Mouse (Mus musculus) MEL (cell line): ENCODE data around the gene Pawr. TPM values are rescaled to one million over a fixed set of nuclear protein-coding genes. Genes with fewer than 3 reads are reported as not detected.

ENCODE experiments used
- DNase-seq: peaks from one replicate; pipeline ENCODE4 v3.0.0; 2011; ENCODE audit warnings: low read depth, low spot score
- H3K27ac ChIP-seq: 2 replicates; pipeline ENCODE4 v1.5.1; 2012; ENCODE audit warnings: low read depth, mild to moderate bottlenecking, control low read depth, low read length, moderate library complexity; ENCODE audit not compliant: control insufficient read depth
- H3K27me3 ChIP-seq, 2 experiments: fragments of 150-350 bp in 1 of 2; sonication (generic) in 1 of 2; 2 replicates each; pipeline ENCODE4 v1.6.1; 2012; ENCODE audit warnings: low read length in 2 of 2, mild to moderate bottlenecking in 2 of 2, improper control_type of control experiment in 1 of 2, moderate library complexity in 1 of 2; ENCODE audit not compliant: insufficient read depth in 2 of 2, control insufficient read depth in 1 of 2
- H3K36me3 ChIP-seq, 2 experiments: 2 replicates each; pipeline ENCODE4 v1.6.1; 2012 to 2014; ENCODE audit warnings: low read length in 2 of 2, improper control_type of control experiment in 1 of 2, inconsistent platforms in 1 of 2, mild to moderate bottlenecking in 1 of 2; ENCODE audit not compliant: insufficient read depth in 2 of 2, control insufficient read depth in 1 of 2
- H3K4me1 ChIP-seq, 2 experiments: fragments of 150-350 bp in 1 of 2; sonication (generic) in 1 of 2; 2 replicates each; pipeline ENCODE4 v1.6.1; 2012; ENCODE audit warnings: low read length in 2 of 2, improper control_type of control experiment in 1 of 2, mild to moderate bottlenecking in 1 of 2; ENCODE audit not compliant: insufficient read depth in 2 of 2, control insufficient read depth in 1 of 2
- H3K4me3 ChIP-seq, 2 experiments: fragments of 150-350 bp in 1 of 2; sonication (generic) in 1 of 2; 2 replicates each; pipeline ENCODE4 v1.5.1; 2012; ENCODE audit warnings: low read depth in 2 of 2, low read length in 2 of 2, mild to moderate bottlenecking in 2 of 2, moderate library complexity in 2 of 2, control low read depth in 1 of 2, improper control_type of control experiment in 1 of 2; ENCODE audit not compliant: control insufficient read depth in 1 of 2, insufficient read depth in 1 of 2
- H3K79me2 ChIP-seq: 2 replicates; pipeline ENCODE4 v1.6.1; 2012; ENCODE audit warnings: mild to moderate bottlenecking, low read length, moderate library complexity; ENCODE audit not compliant: control insufficient read depth, poor library complexity, insufficient read depth
- H3K9ac ChIP-seq: 2 replicates; pipeline ENCODE4 v1.6.1; 2012; ENCODE audit warnings: low read depth, mild to moderate bottlenecking, control low read depth, low read length, moderate library complexity; ENCODE audit not compliant: control insufficient read depth, poor library complexity, severe bottlenecking
- H3K9me3 ChIP-seq: fragments of 150-350 bp; sonication (generic); replicated peaks from 2 replicates; pipeline ENCODE4 v1.6.1; 2012; ENCODE audit warnings: mild to moderate bottlenecking, low read length, improper control_type of control experiment, moderate library complexity; ENCODE audit not compliant: insufficient read depth
- CHD1 ChIP-seq: IDR thresholded peaks from 2 replicates; pipeline ENCODE4 v1.6.1; 2012; ENCODE audit warnings: low read depth, mild to moderate bottlenecking, inconsistent platforms, low read length, improper control_type of control experiment
- CTCF ChIP-seq, 3 experiments: IDR thresholded peaks in 2 of 3; conservative IDR thresholded peaks in 1 of 3; 2 replicates each; pipeline ENCODE4 v1.5.1; 2011 to 2012; ENCODE audit warnings: low read length in 3 of 3, low read depth in 2 of 3, mild to moderate bottlenecking in 2 of 3, improper control_type of control experiment in 1 of 3, inconsistent platforms in 1 of 3, mixed read lengths in 1 of 3, moderate library complexity in 1 of 3; ENCODE audit not compliant: control insufficient read depth in 1 of 3, insufficient read depth in 1 of 3, poor library complexity in 1 of 3, severe bottlenecking in 1 of 3
- GABPA ChIP-seq: IDR thresholded peaks from 2 replicates; pipeline ENCODE4 v1.6.1; 2012; ENCODE audit warnings: low read depth, mild to moderate bottlenecking, inconsistent platforms, low read length, improper control_type of control experiment, moderate library complexity
- GATA1 ChIP-seq: IDR thresholded peaks from 2 replicates; pipeline ENCODE4 v1.6.1; 2011; ENCODE audit warnings: low read depth, low read length, improper control_type of control experiment
- HCFC1 ChIP-seq: IDR thresholded peaks from 2 replicates; pipeline ENCODE4 v1.6.1; 2012; ENCODE audit warnings: low read depth, mild to moderate bottlenecking, inconsistent platforms, low read length, improper control_type of control experiment, moderate library complexity
- JUND ChIP-seq: IDR thresholded peaks from 2 replicates; pipeline ENCODE4 v1.6.1; 2011; ENCODE audit warnings: low read depth, mild to moderate bottlenecking, improper control_type of control experiment, low read length
- MAFK ChIP-seq: IDR thresholded peaks from 2 replicates; pipeline ENCODE4 v1.6.1; 2011; ENCODE audit warnings: low read depth, mild to moderate bottlenecking, low read length, improper control_type of control experiment, borderline replicate concordance
- POLR2AphosphoS2 ChIP-seq: IDR thresholded peaks from 2 replicates; pipeline ENCODE4 v1.6.1; 2011; ENCODE audit warnings: low read length, improper control_type of control experiment
- SIN3A ChIP-seq: IDR thresholded peaks from 2 replicates; pipeline ENCODE4 v1.6.1; 2012; ENCODE audit warnings: low read length, improper control_type of control experiment, inconsistent platforms
- TAL1 ChIP-seq: IDR thresholded peaks from 2 replicates; pipeline ENCODE4 v1.6.1; 2012; ENCODE audit warnings: mild to moderate bottlenecking, inconsistent platforms, low read length, moderate library complexity, mixed read lengths
- TCF12 ChIP-seq: IDR thresholded peaks from 2 replicates; pipeline ENCODE4 v1.6.1; 2014; ENCODE audit warnings: low read depth, mild to moderate bottlenecking, inconsistent platforms, low read length, improper control_type of control experiment, moderate library complexity
- USF1 ChIP-seq: IDR thresholded peaks from 2 replicates; pipeline ENCODE4 v1.6.1; 2014; ENCODE audit warnings: low read depth, mild to moderate bottlenecking, inconsistent platforms, low read length, improper control_type of control experiment, moderate library complexity
- USF2 ChIP-seq, 2 experiments: IDR thresholded peaks; 2 replicates each; pipeline ENCODE4 v1.6.1; 2011 to 2012; ENCODE audit warnings: improper control_type of control experiment in 2 of 2, low read length in 2 of 2, borderline replicate concordance in 1 of 2, inconsistent platforms in 1 of 2, low read depth in 1 of 2, mild to moderate bottlenecking in 1 of 2; ENCODE audit not compliant: insufficient read depth in 1 of 2
- ZMIZ1 ChIP-seq: IDR thresholded peaks from 2 replicates; pipeline ENCODE4 v1.6.1; 2012; ENCODE audit warnings: low read depth, mild to moderate bottlenecking, inconsistent platforms, low read length, improper control_type of control experiment, moderate library complexity
- polyA plus RNA-seq, 2 experiments: library from polyadenylated mRNA; stranded (reverse) in 1 of 2; unstranded in 1 of 2; fragments of >175 nt in 1 of 2; fragments of >200 nt in 1 of 2; gene quantifications; 2 replicates each; pipeline versions ENCODE4 v1.2.1 to v1.2.4; 2012; ENCODE audit warnings: low replicate concordance in 2 of 2, low read depth in 1 of 2; ENCODE audit not compliant: insufficient read length in 2 of 2, insufficient read depth in 1 of 2, missing spikeins in 1 of 2
- total RNA-seq: library from RNA; depleted of rRNA; stranded (reverse); fragments of 300-350 nt; gene quantifications from 2 replicates; pipeline ENCODE4 v1.2.3, GENCODE M21; 2012

The Pawr gene
- total and polyA plus RNA-seq, 3 experiments = 20.7 to 29.6 TPM; not detected in 1

DNA sequence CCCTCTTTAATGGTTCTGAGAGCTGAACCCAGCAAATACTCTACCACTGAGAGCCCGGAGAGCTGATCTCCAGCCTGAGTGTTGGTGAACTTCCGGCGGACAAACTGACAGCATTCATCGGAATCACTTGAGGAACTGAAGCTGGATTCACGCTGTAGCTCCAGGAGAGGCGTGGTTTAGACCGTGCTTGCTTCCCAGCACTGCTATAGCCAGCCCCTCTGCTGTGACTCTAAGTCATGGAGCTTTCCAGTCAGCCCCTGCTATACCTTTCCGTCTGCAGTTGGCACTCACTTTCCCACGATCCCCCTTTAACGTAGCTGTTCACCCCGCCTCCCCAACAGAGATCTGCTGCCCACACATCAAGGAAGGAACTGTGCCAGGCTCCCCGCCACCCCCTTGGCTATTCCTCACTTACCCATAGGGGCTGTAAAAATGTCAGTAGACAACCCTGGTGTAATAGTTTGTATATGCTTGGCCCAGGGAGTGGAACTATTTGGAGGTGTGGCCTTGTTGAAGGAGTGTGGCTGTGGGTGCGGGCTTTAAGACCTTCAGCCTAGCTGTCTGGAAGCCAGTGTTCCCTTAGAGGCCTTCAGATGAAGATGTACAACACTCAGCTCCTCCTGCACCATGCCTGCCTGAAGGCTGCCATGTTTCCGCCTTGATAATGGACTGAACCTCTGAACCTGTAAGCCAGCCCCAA, 83.2 kb downstream of the Pawr start:
- Histone ChIP-seq H3K27ac (no peak overlapping the region), H3K4me3 (no peak overlapping the region), H3K9ac (no peak overlapping the region), H3K27me3 (no peaks in the 10 kb centered on the region), H3K79me2 (no peaks in the 10 kb centered on the region), H3K9me3 (no peaks in the 10 kb centered on the region), H3K36me3 (peaks cover 0 to 16% of the 10 kb centered on the region in 2 experiments; a peak in 2 of 4 replicates), H3K4me1 (no peaks in the 10 kb centered on the region)
- TF ChIP-seq MAFK = no peak
- no peak for DNase-seq

DNA sequence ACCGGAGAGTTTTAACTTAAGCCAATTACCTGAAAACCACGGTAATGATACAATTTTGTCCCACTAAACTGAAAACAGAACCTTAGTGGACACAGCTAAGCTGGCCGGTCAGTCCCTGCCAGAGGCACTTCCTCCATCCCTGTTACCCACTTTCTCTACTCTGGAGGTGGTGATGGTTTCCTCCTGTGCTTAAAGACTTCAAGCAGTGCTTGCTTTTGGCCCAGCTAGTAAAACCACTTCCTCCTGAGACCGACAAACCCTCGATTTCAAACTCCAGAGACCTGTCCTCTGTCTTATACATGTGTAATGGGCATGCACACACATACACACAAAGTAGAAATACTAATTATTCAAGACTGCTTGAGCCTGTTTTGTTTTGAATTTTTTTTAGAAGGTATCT, 85.5 kb downstream of the Pawr start:
- Histone ChIP-seq H3K4me3 (no peak overlapping the region), H3K27ac (no peak overlapping the region), H3K27me3 (no peaks in the 10 kb centered on the region), H3K9ac (no peak overlapping the region), H3K4me1 (no peaks in the 10 kb centered on the region), H3K36me3 (peaks cover 0 to 13% of the 10 kb centered on the region in 2 experiments; a peak in 2 of 4 replicates), H3K9me3 (no peaks in the 10 kb centered on the region), H3K79me2 (no peaks in the 10 kb centered on the region)
- TF ChIP-seq HCFC1 = no peak
- no peak; the same call in 1 of the 2 replicates for TF ChIP-seq POLR2AphosphoS2
- no peak for TF ChIP-seq ZMIZ1
- TF ChIP-seq CTCF (IDR thresholded peaks at IDR 0.05 in 2 of 3, conservative IDR thresholded peaks at IDR 0.05 in 1 of 3; ENCODE audit: control insufficient read depth in 1 of 3, insufficient read depth in 1 of 3, low read depth in 2 of 3, low read length in 3 of 3, poor library complexity in 1 of 3, severe bottlenecking in 1 of 3) = no peak
- no peak for TF ChIP-seq CHD1
- no peak for TF ChIP-seq USF1
- no peak for TF ChIP-seq TCF12
- DNase-seq = no peak

DNA sequence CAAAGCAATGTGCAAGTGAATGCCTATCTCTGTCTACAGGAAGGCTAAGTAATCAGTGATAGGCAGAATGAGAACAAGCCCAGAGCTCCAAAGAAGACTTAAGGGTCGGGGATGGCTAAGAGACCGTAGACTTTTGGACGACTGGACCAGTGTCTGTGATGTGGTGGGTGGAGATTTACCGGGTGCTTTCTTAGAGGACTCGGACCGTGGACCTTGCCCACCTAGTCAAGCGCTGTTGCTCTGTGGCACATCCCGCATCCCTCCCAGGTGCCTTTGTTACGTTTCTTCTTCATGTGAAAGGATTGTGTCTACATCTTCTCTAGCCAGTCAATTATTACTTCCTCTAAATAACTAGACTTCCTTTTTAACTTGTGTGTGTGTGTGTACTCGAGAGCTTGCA, 98.6 kb downstream of the Pawr start:
- H3K4me3 ChIP-seq = no peak overlapping the region
- peaks cover 4 to 9% of the 10 kb centered on the region in 2 experiments; a peak in 2 of 4 replicates for H3K4me1 ChIP-seq
- DNase-seq = no peak
- no peak overlapping the region for H3K27ac ChIP-seq
- H3K79me2 ChIP-seq = no peaks in the 10 kb centered on the region
- no peak for TF ChIP-seq JUND
- TF ChIP-seq CTCF (IDR thresholded peaks at IDR 0.05 in 2 of 3, conservative IDR thresholded peaks at IDR 0.05 in 1 of 3; ENCODE audit: control insufficient read depth in 1 of 3, insufficient read depth in 1 of 3, low read depth in 2 of 3, low read length in 3 of 3, poor library complexity in 1 of 3, severe bottlenecking in 1 of 3) = no peak
- TF ChIP-seq HCFC1 = no peak
- TF ChIP-seq GATA1 = no peak
- no peak for TF ChIP-seq GABPA
- TF ChIP-seq USF2 (IDR thresholded peaks at IDR 0.05; ENCODE audit: borderline replicate concordance in 1 of 2, insufficient read depth in 1 of 2, low read depth in 1 of 2, low read length in 2 of 2) = no peak
- no peak for TF ChIP-seq TAL1
- TF ChIP-seq SIN3A = no peak
- no peak overlapping the region for H3K9ac ChIP-seq
- no peaks in the 10 kb centered on the region for H3K9me3 ChIP-seq
- H3K27me3 ChIP-seq = no peaks in the 10 kb centered on the region
- peaks cover 0 to 3% of the 10 kb centered on the region in 2 experiments; a peak in 2 of 4 replicates for H3K36me3 ChIP-seq
